Mouse (Mus musculus) neural tube, embryonic 11.5 days (tissue): ENCODE data around the gene Igdcc3. TPM values are rescaled to one million over a fixed set of nuclear protein-coding genes. Genes with fewer than 3 reads are reported as not detected.
A peak's percentile ranks its signal among the peaks of the same experiment; 100 is the strongest.

Experiments used
- ATAC-seq: fragments of 200-750 bp; cut with Nextera tagmentation; 2 replicates; pipeline ENCODE4 v1.8.0; 2017; ENCODE audit warnings: moderate number of reproducible peaks, mild to moderate bottlenecking, moderate TSS enrichment, moderate library complexity; ENCODE audit not compliant: insufficient read depth, low FRiP score, low TSS enrichment
- DNase-seq: peaks from one replicate; pipeline ENCODE4 v3.0.0-alpha.2; 2015; ENCODE audit warnings: low spot score
- H3K27ac ChIP-seq: fragments of 300-500 bp; sonication (generic); 2 replicates; pipeline ENCODE4 v1.5.1; 2014; ENCODE audit warnings: low read depth, mild to moderate bottlenecking, low read length
- H3K27me3 ChIP-seq: fragments of 300-500 bp; sonication (generic); 2 replicates; pipeline ENCODE4 v1.6.1; 2014; ENCODE audit warnings: mild to moderate bottlenecking, low read length, mixed read lengths; ENCODE audit not compliant: control insufficient read depth, insufficient read depth
- H3K36me3 ChIP-seq: fragments of 300-500 bp; sonication (generic); 2 replicates; pipeline ENCODE4 v1.6.1; 2014; ENCODE audit warnings: mild to moderate bottlenecking, low read length, moderate library complexity, mixed read lengths; ENCODE audit not compliant: control insufficient read depth, insufficient read depth
- H3K4me1 ChIP-seq: fragments of 300-500 bp; sonication (generic); 2 replicates; pipeline ENCODE4 v1.6.1; 2014; ENCODE audit warnings: low read length, mixed read lengths; ENCODE audit not compliant: control insufficient read depth, insufficient read depth
- H3K4me2 ChIP-seq: fragments of 300-500 bp; sonication (generic); 2 replicates; pipeline ENCODE4 v1.6.1; 2014; ENCODE audit warnings: low read depth, mild to moderate bottlenecking, moderate library complexity
- H3K4me3 ChIP-seq: fragments of 300-500 bp; sonication (generic); 2 replicates; pipeline ENCODE4 v1.5.1; 2014; ENCODE audit warnings: low read depth, low read length
- H3K9ac ChIP-seq: fragments of 300-500 bp; sonication (generic); 2 replicates; pipeline ENCODE4 v1.6.1; 2014; ENCODE audit warnings: mild to moderate bottlenecking, low read length
- H3K9me3 ChIP-seq: fragments of 300-500 bp; sonication (generic); 2 replicates; pipeline ENCODE4 v1.6.1; 2016; ENCODE audit warnings: low read length; ENCODE audit not compliant: control insufficient read depth
- WGBS: fragments of 180-500 bp; shearing (Covaris S2); extraction: QIAGEN DNeasy Blood & Tissue Kit; methylation state at CpG from one replicate; pipeline ENCODE4 v1.1.7; 2014; 5-methylcytosine and 5-hydroxymethylcytosine counted together
- polyA plus RNA-seq: library from polyadenylated mRNA; unstranded; fragments of >200 nt; fragmentation: Nextera tagmentation; extraction: Ambion mirVana; gene quantifications from 2 replicates; pipeline ENCODE4 v1.2.1, GENCODE M21; 2014

Igdcc3 gene
- polyA plus RNA-seq, 1 experiment from 2014 or later, result 71.9 TPM

GRCm38 (mm10) chr9:65230250-65230649 lies 89.3 kb downstream of the Igdcc3 start:
- Histone ChIP-seq H3K4me3 (no peak overlapping the region), H3K9ac (no peak overlapping the region), H3K27me3 (no peaks in the 10 kb centered on the region), H3K4me2 (no peak overlapping the region), H3K36me3 (no peaks in the 10 kb centered on the region), H3K9me3 (no peaks in the 10 kb centered on the region), H3K27ac (no peak overlapping the region), H3K4me1 (no peaks in the 10 kb centered on the region)
- WGBS, result 74% methylated on average over 6 of the region's 6 CpGs
- no peak for DNase-seq
- ATAC-seq, result no peak

GRCm38 (mm10) chr9:65231284-65231683 lies 90.3 kb downstream of the Igdcc3 start:
- no peaks in the 10 kb centered on the region for H3K4me1 ChIP-seq
- H3K27ac ChIP-seq, result no peak overlapping the region
- H3K4me2 ChIP-seq, result no peak overlapping the region
- WGBS, result 54% methylated on average over 8 of the region's 8 CpGs
- ATAC-seq (no peak), DNase-seq (peak; percentile 51)
- no peak overlapping the region for H3K9ac ChIP-seq
- no peaks in the 10 kb centered on the region for H3K27me3 ChIP-seq
- H3K4me3 ChIP-seq, result no peak overlapping the region
- no peaks in the 10 kb centered on the region for H3K9me3 ChIP-seq
- H3K36me3 ChIP-seq, result no peaks in the 10 kb centered on the region

- H3K9me3 ChIP-seq, result no peaks in the 10 kb centered on the region
- H3K36me3 ChIP-seq, result no peaks in the 10 kb centered on the region
- no peaks in the 10 kb centered on the region for H3K27me3 ChIP-seq
- H3K9ac ChIP-seq, result no peak overlapping the region
- DNase-seq, result no peak
- 82% methylated on average over 9 of the region's 9 CpGs for WGBS
- no peak overlapping the region for H3K4me3 ChIP-seq
- H3K4me2 ChIP-seq, result no peak overlapping the region
- H3K27ac ChIP-seq, result no peak overlapping the region
- H3K4me1 ChIP-seq, result 0 out of 2 replicates have a peak, but pooled peaks cover 5% of the 10 kb centered on the region
- no peak for ATAC-seq
Observed at GRCm38 (mm10) chr9:65233243-65233985, 92.4 kb downstream of the Igdcc3 start.

GRCm38 (mm10) chr9:65234734-65235133 lies 93.7 kb downstream of the Igdcc3 start:
- H3K4me1 ChIP-seq, result 0 out of 2 replicates have a peak, but pooled peaks cover 5% of the 10 kb centered on the region
- no peak overlapping the region for H3K27ac ChIP-seq
- no peaks in the 10 kb centered on the region for H3K36me3 ChIP-seq
- no peaks in the 10 kb centered on the region for H3K27me3 ChIP-seq
- no peak overlapping the region for H3K4me2 ChIP-seq
- no peak overlapping the region for H3K4me3 ChIP-seq
- no peak for DNase-seq
- 87% methylated on average over 3 of the region's 3 CpGs for WGBS
- H3K9ac ChIP-seq, result no peak overlapping the region; the same call in 1 of the 2 replicates
- H3K9me3 ChIP-seq, result no peaks in the 10 kb centered on the region
- ATAC-seq, result no peak

Other genes starting within 250 kb of the Igdcc3 start
- 0.05 TPM in 1 of 2 replicates, not detected in the other for gene Slc24a1, start 189.6 kb upstream of the Igdcc3 start, polyA plus RNA-seq
- 72.4 and 78.9 TPM in 2 replicates for gene Ints14, start 180.3 kb upstream of the Igdcc3 start, polyA plus RNA-seq
- 105 and 114 TPM in 2 replicates for gene Hacd3, start 119.5 kb upstream of the Igdcc3 start, polyA plus RNA-seq
- 34.7 and 36.7 TPM in 2 replicates for gene Dpp8, start 108.8 kb upstream of the Igdcc3 start, polyA plus RNA-seq
- gene Igdcc4, start 39.7 kb upstream of the Igdcc3 start, polyA plus RNA-seq, result 12.3 and 14.1 TPM in 2 replicates
- gene Parp16, start 54.2 kb downstream of the Igdcc3 start, polyA plus RNA-seq, result 4.9 and 6.1 TPM in 2 replicates
- gene Cilp, start 124.0 kb downstream of the Igdcc3 start, polyA plus RNA-seq, result 0.12 and 0.29 TPM in 2 replicates
- 50.0 and 52.8 TPM in 2 replicates for gene Clpx, start 153.1 kb downstream of the Igdcc3 start, polyA plus RNA-seq
- gene Pdcd7, start 204.9 kb downstream of the Igdcc3 start, polyA plus RNA-seq, result 13.7 and 14.3 TPM in 2 replicates
- gene Ubap1l, start 219.9 kb downstream of the Igdcc3 start, polyA plus RNA-seq, result 0.37 and 0.82 TPM in 2 replicates